Mouse (Mus musculus) lung, postnatal 0 days (tissue): ENCODE measurements at regions not wholly inside any gene's neighbourhood (a gene's known extent, or its start where the extent isn't known, plus 50 kb on each side); places are given as distances from the start of the nearest gene placed in this dataset.

Experiments
- ATAC-seq: fragments of 200-750 bp; cut with Nextera tagmentation; 2 replicates; pipeline ENCODE4 v1.8.0; 2017; ENCODE audit warnings: moderate library complexity
- DNase-seq: peaks from one replicate; pipeline ENCODE4 v3.0.0-alpha.2; 2016; ENCODE audit warnings: low spot score
- H3K27ac ChIP-seq: fragments of 300-500 bp; sonication (generic); 2 replicates; pipeline ENCODE4 v1.5.1; 2014; ENCODE audit warnings: antibody characterized with exemption, mild to moderate bottlenecking, low read length, mixed read lengths
- H3K27me3 ChIP-seq: fragments of 300-500 bp; sonication (generic); replicated peaks from 2 replicates; pipeline ENCODE4 v1.6.1; 2014; ENCODE audit warnings: low read length, mixed read lengths; ENCODE audit not compliant: insufficient read depth
- H3K36me3 ChIP-seq: fragments of 300-500 bp; sonication (generic); 2 replicates; pipeline ENCODE4 v1.6.1; 2014; ENCODE audit warnings: low read length, mixed read lengths; ENCODE audit not compliant: insufficient read depth
- H3K4me1 ChIP-seq: fragments of 300-500 bp; sonication (generic); 2 replicates; pipeline ENCODE4 v1.6.1; 2014; ENCODE audit warnings: antibody characterized with exemption, low read depth, low read length, mixed read lengths; ENCODE audit not compliant: insufficient read depth
- H3K4me2 ChIP-seq: fragments of 300-500 bp; sonication (generic); replicated peaks from 2 replicates; pipeline ENCODE4 v1.6.1; 2014; ENCODE audit warnings: low read depth, mild to moderate bottlenecking, low read length, moderate library complexity, mixed read lengths
- H3K4me3 ChIP-seq: fragments of 300-500 bp; sonication (generic); 2 replicates; pipeline ENCODE4 v1.5.1; 2014; ENCODE audit warnings: low read depth, low read length
- H3K9ac ChIP-seq: fragments of 300-500 bp; sonication (generic); replicated peaks from 2 replicates; pipeline ENCODE4 v1.6.1; 2014; ENCODE audit warnings: low read depth, mild to moderate bottlenecking
- H3K9me3 ChIP-seq: fragments of 300-500 bp; sonication (generic); 2 replicates; pipeline ENCODE4 v1.6.1; 2016; ENCODE audit warnings: low read length, mixed read lengths
- CTCF ChIP-seq: IDR thresholded peaks from 2 replicates; pipeline ENCODE4 v1.5.1; 2016; ENCODE audit warnings: antibody characterized with exemption, mild to moderate bottlenecking
- EP300 ChIP-seq: IDR thresholded peaks from 2 replicates; pipeline ENCODE4 v1.6.1; 2016; ENCODE audit warnings: antibody characterized with exemption, mild to moderate bottlenecking, control low read depth
- WGBS: fragments of 180-500 bp; shearing (Covaris S2); extraction: QIAGEN DNeasy Blood & Tissue Kit; methylation state at CpG from one replicate; pipeline ENCODE4 v1.1.7; 2014; 5-methylcytosine and 5-hydroxymethylcytosine counted together

DNA sequence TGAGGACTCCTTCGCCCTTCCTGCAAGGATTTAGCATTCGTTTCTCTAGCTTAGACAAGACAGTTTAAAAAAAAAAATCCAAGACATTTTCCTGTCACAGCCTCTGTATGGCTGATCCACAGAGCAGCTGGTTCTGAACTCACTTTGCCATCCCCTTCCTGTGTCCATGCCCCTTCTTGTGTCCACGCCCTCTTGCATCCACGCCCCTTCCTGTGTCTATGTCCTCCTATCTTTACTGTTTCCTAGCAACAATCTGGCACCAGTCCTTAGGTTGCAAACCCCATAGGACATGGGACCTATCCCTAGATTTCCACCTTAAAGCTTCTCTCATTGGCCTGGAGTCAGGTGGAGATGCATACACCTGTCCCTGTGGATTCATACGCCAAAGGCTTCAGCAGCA is 264.8 kb downstream of the Agtpbp1 start:
- no peak overlapping the region for H3K4me3 ChIP-seq
- no peak for TF ChIP-seq EP300
- no peak for TF ChIP-seq CTCF

DNA sequence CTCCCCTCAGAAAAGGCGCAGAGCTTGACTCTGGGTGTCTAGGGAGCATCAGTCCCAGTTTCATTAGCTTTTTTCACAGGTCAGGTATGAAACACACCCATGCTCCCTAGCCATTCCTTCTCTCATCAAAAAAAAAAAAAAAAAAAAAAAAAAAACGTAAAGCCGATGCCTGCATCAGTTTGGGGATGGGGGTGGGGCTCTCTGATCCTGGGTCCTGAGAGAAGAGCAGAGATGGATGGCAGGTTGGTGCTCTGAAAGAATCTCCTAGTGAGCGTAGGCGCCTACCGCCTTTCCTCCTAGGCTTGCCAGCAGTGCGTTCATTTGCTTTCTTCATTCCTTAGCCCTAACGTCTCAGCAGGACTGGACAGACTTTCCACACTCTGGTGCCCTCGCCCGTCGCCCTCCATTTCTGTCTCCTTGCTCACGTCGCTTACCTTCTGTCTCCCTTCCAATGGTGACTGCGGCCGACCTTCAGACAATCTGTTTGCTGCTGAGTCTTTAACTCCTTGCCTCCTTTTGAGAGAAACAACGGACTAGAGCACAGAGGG is 267.5 kb downstream of the Agtpbp1 start:
- DNase-seq (no peak), ATAC-seq (no peak)
- Histone ChIP-seq H3K9ac (no peak overlapping the region), H3K4me2 (no peak overlapping the region), H3K4me3 (no peak overlapping the region), H3K36me3 (no peaks in the 10 kb centered on the region), H3K27me3 (no peaks in the 10 kb centered on the region), H3K27ac (no peak overlapping the region), H3K9me3 (no peaks in the 10 kb centered on the region), H3K4me1 (no peaks in the 10 kb centered on the region)
- WGBS: 55% methylated on average over 16 of the region's 16 CpGs
- TF ChIP-seq EP300: no peak
- no peak for TF ChIP-seq CTCF

More for the DNA sequence above, 264.8 kb downstream of the Agtpbp1 start:
- H3K36me3 ChIP-seq: no peaks in the 10 kb centered on the region
- H3K4me2 ChIP-seq: no peak overlapping the region
- H3K27me3 ChIP-seq: no peaks in the 10 kb centered on the region
- no peaks in the 10 kb centered on the region for H3K4me1 ChIP-seq
- H3K9me3 ChIP-seq: no peaks in the 10 kb centered on the region
- no peak overlapping the region for H3K9ac ChIP-seq
- WGBS: 83% methylated on average over 5 of the region's 5 CpGs
- no peak overlapping the region for H3K27ac ChIP-seq
- no peak for DNase-seq
- no peak for ATAC-seq

DNA sequence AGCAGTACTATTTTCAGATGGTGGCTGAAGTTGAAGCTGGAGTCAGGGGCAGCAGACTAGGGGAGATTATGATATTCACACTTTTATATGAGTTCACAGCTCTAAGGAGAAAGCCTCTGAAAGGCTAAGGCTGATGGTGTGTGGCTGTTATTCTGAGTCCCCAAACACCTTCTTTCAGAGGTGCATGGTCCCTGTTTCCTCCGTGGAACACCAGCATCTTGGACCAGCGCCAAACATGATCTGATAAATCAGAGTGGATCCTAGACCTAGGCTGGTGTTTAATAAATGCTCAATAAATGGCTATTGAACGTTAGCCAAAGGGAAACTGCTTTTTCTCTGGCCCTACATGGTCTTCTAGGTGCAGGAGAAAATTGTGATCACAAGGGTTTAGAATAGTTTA is 269.2 kb downstream of the Agtpbp1 start:
- Histone ChIP-seq H3K27ac (no peak overlapping the region), H3K9ac (no peak overlapping the region), H3K36me3 (no peaks in the 10 kb centered on the region), H3K27me3 (no peaks in the 10 kb centered on the region), H3K4me3 (no peak overlapping the region), H3K4me2 (no peak overlapping the region), H3K9me3 (no peaks in the 10 kb centered on the region), H3K4me1 (no peaks in the 10 kb centered on the region)
- 41% methylated on average over 3 of the region's 3 CpGs for WGBS
- DNase-seq (no peak), ATAC-seq (no peak)
- no peak for TF ChIP-seq EP300
- no peak for TF ChIP-seq CTCF

DNA sequence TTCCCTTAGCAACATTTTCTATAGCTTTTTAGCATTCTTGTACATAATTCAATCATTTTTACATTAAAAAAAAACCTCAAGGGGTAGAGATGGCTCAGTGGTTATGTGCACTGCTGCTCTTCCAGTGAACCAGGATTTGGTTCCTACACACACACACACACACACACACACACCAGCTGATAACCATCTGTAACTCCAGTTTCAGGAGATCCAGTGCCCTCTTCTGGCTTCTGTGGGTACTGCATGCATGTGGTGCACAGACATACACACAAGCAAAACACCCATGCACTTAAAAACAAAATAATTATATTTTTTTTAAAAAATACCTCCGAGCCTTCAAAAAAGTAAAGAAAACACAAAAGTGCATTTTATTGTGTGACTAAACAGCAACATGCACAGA is 270.6 kb downstream of the Agtpbp1 start:
- no peaks in the 10 kb centered on the region for H3K9me3 ChIP-seq
- H3K4me2 ChIP-seq: no peak overlapping the region
- TF ChIP-seq CTCF: peak; percentile 65
- no peak for TF ChIP-seq EP300
- no peak overlapping the region for H3K27ac ChIP-seq
- H3K36me3 ChIP-seq: no peaks in the 10 kb centered on the region
- WGBS: 67% methylated on average over 1 of the region's 1 CpGs
- no peaks in the 10 kb centered on the region for H3K27me3 ChIP-seq
- no peak overlapping the region for H3K4me3 ChIP-seq
- H3K9ac ChIP-seq: no peak overlapping the region
- ATAC-seq: no peak
- DNase-seq: peak; percentile 6
- H3K4me1 ChIP-seq: no peaks in the 10 kb centered on the region

DNA sequence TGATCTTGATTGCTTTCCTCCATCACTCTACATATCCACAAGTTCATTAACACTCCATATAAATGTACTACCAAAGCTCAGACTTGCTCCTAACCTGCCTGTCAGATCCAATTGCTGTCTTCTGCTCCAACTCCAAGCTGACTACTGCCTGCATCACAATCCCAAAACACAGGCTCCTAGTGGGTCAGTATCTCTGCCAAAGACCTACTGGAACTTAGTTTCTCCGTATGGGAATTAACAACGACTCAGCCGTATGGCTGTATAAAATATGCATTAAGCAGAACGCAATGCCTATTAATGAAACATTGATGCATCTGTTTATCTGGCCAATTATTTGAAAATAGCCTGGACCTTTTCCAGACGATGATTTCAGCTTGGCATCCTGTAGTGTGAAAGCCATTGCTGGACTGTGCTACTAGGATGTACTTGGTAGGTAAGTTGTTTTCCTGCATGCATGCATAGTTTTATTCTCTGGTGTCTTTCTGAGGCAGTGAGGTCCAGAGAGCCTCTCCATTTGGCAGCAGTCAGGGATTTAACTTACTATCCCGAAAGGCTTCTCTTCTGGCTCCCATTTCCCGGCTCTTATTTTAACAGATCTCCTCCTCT is 271.2 kb downstream of the Agtpbp1 start:
- 85% methylated on average over 7 of the region's 7 CpGs for WGBS
- DNase-seq (no peak), ATAC-seq (no peak)
- Histone ChIP-seq H3K36me3 (no peaks in the 10 kb centered on the region), H3K27ac (no peak overlapping the region), H3K9ac (no peak overlapping the region), H3K27me3 (no peaks in the 10 kb centered on the region), H3K4me1 (no peaks in the 10 kb centered on the region), H3K4me3 (no peak overlapping the region), H3K4me2 (no peak overlapping the region), H3K9me3 (no peaks in the 10 kb centered on the region)
- TF ChIP-seq CTCF (no peak), EP300 (no peak)

DNA sequence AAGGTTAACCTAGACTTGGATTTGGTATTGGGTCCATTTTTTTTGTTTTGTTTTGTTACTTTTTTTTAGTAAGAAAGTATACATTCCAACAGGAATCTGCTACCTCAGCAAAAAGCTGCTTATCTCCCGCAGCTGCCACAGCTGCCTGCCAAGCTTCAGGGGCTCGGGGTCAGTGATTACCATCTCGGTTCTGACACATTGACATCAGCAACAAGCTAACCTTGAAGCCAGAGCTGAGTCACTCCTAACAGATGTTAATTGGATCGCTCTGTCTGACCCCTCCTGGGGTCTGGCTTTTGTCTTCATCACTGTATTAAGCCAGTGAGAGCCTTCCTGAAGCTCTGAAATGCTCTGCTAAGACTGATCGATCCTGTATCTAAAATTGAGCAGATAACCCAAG is 292.1 kb downstream of the Agtpbp1 start:
- Histone ChIP-seq H3K4me1 (no peaks in the 10 kb centered on the region), H3K27me3 (no peaks in the 10 kb centered on the region), H3K4me3 (no peak overlapping the region), H3K36me3 (no peaks in the 10 kb centered on the region), H3K9ac (no peak overlapping the region), H3K9me3 (no peaks in the 10 kb centered on the region), H3K27ac (no peak overlapping the region), H3K4me2 (no peak overlapping the region)
- DNase-seq (no peak), ATAC-seq (no peak)
- TF ChIP-seq EP300: no peak
- TF ChIP-seq CTCF: no peak
- 7% methylated on average over 5 of the region's 5 CpGs for WGBS
